Mouse (Mus musculus): ENCODE measurements around the gene Kansl3.

The Kansl3 gene

DNA sequence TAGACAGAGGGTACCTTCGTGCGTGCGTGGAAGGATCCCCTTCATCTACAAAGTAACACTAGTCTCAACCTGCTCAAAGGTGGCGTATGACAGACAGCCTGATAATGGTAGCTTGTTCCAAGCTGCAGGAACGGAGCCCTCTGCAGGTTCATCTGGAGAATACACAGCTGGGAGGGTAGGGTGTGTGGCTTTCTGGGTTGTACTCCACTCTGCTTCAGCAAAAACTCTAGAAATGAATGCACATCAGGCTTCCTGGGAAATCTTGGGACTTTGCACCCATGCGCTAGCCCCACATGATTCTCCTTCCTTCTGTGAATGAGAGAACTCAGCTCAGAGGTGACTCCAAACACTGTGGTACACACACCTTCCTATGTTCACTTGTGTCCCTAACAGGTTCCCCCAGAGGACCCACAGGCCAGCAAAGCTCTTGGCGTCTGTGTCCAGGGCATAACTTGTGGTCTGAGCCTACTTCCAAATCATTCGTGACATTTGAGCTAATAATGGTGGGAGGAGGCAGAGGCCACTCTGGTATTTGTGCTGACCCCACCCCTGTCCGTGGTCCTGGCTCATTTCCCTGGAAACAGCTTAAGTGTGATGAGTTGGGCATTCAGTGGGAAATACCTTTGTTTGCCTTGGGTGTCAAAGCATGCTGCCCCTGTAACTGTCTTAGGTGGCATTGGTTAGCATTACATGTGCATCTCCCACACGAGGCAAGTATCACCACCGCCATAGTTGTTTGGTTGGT lies 47.0 kb downstream of the Kansl3 start:
- DNase-seq (ENCODE audit: low spot score): no peak

GRCm38 (mm10) chr1:36321164-36321563 lies 47.8 kb downstream of the Kansl3 start:
- DNase-seq (ENCODE audit: low spot score): no peak

GRCm38 (mm10) chr1:36315776-36316100 lies 53.2 kb downstream of the Kansl3 start:
- DNase-seq (ENCODE audit: low spot score): no peak

GRCm38 (mm10) chr1:36314959-36315775 lies 53.8 kb downstream of the Kansl3 start:
- DNase-seq (ENCODE audit: low spot score): no peak

GRCm38 (mm10) chr1:36309498-36309901 lies 59.5 kb downstream of the Kansl3 start:
- DNase-seq (ENCODE audit: low spot score): peak; percentile 31

- DNase-seq (ENCODE audit: low spot score): no peak
These were observed 60.0 kb downstream of the Kansl3 start for GRCm38 (mm10) chr1:36308966-36309475.

DNA sequence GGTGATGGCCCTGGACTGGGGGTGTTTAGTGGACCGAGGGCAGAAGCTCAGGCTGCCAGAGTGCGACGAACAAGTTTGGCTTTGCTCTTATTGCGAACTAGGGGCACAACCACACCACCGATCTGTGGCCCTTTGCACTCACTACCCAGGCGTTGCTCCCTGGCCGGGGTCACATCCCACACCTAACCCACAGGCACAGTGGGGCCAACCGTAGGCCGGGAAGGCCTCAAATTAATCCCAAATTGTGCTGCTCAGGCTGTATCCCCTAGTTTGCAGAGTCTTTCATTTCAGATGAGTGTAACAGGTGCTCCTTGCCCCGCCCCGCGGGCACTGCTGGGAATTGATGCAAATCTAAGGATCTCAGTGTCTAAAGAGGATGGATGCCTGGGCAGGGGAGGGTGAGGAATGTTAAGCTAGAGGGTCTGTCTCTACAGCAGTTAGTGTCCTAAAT lies 60.5 kb downstream of the Kansl3 start:
- peak; percentile 27 for DNase-seq (ENCODE audit: low spot score)

DNA sequence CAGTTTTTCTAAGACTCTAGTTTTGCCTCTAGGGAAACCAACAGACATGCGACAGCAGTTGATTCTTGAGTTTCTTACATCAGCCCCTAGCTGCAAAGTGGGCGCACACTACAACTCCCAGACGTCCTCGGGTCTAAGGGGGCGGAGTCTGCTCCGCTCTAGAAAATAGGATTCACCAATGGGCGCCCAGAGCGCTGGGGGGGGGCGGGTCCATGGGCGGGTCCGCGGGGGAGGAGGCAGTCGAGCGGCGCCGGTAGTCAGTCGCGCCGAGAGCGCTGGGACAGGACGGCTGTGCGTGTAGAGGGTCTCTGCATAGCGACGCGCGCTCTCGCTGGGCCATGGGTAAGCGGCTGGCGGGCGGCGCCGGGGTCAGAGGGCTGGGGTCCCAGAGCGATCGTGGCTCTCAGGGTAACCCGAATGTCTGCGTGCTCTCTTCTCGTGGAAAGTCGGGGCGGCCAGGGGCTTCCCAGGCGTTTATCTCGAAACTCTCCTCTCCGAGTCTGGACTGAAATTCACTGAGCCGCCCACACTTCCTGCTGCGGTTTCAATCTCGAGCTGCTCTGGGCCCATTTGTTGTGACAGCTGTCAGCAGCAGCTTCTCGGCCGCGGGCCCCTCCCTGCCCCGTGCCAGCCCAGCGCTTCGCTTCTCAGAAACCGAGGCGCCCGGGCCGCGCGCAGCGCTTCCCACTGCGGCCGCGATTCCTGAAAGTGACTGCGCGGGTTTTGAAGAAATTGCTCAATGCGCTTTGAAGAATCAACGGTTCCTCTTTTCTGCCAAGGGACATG lies 61.3 kb downstream of the Kansl3 start, which contains the start of gene Arid5a:
Arid5a (plus strand) TSS at position 239 of the 786 bp plus-strand sequence.
- peak; percentile 76 for DNase-seq (ENCODE audit: low spot score)

DNA sequence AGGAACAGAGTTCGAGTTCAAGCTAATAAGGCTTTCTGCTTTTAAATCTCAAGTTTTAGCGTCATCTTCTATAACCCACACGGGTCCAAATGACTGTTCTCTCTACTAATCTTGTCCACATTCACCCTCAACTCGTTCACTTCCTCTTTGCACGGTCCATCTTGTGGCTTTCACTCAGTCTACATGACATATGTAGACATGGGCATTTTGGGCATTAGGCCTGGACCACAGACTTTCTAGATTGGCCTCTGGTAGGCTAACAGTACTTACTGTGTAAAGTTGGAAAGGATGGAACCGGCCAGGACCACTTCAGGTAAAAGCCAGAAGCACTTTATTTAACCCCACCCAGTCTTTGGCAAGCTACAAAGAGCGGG lies 61.9 kb downstream of the Kansl3 start:
- DNase-seq (ENCODE audit: low spot score): no peak

GRCm38 (mm10) chr1:36306120-36306519 lies 62.9 kb downstream of the Kansl3 start:
- no peak for DNase-seq (ENCODE audit: low spot score)

DNA sequence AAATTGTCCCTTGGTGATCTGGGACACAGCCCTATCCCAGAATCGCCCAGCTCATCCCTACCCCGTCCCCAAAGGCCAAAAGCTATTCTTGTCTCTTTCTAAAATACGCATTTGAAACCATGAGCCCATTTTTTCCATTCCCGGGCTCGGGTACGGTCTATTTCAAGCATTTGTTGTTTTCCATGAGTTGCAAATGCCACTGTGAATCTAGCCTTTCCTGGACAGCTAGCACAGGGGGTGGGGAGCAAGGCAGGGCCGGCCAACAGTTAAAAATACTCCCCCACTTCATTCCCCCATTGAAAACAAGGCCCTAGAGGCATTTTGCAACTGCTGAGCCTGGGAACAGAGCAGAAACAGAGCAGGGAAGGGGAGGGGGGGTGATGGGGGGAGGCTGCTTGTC lies 64.2 kb downstream of the Kansl3 start:
- DNase-seq (ENCODE audit: low spot score): no peak

GRCm38 (mm10) chr1:36303381-36304320 lies 65.3 kb downstream of the Kansl3 start:
- DNase-seq (ENCODE audit: low spot score): no peak

DNA sequence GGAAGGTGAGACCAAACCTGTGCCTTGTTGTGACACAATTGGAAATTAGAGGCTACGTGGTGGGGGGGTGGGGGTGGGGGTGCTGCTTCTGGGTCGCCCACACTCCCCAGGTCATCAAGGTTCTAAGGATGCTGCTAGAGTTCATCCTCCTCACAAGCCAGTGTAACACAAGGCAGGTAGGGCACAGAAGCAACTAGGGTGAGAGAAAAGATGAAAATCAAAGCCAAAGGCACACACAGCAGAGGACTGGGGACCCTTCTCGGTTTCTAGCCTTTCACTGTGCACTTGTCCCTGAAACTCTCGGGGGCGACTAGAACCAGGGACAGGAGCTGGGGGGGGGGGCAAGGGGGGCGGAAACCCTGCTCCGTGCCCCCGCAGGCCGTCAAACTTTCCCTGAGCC lies 66.0 kb downstream of the Kansl3 start:
- DNase-seq (ENCODE audit: low spot score): no peak

GRCm38 (mm10) chr1:36302273-36302672 lies 66.7 kb downstream of the Kansl3 start:
- DNase-seq (ENCODE audit: low spot score): no peak

DNA sequence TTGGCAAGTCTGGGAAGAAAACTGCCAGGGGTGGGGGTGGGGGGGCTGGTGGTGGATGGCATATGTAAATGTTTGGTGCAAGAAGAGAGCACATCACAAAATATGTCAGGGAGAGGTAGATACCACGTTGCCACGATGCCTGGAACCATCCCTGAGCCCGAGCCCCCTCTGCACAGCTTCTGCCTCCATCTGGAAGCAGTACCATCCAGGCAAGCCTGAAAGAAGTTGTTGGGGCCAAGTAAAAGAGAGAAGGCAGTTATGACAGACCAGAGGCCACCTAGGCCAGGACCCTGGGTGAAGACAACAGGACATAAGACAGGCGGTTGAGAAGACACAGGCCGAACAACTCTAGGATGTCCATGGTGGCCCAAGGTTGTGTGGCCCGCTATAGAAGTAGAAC lies 68.5 kb downstream of the Kansl3 start:
- DNase-seq (ENCODE audit: low spot score): no peak

- no peak for DNase-seq (ENCODE audit: low spot score)
These were observed 69.3 kb downstream of the Kansl3 start for GRCm38 (mm10) chr1:36299676-36300075.

DNA sequence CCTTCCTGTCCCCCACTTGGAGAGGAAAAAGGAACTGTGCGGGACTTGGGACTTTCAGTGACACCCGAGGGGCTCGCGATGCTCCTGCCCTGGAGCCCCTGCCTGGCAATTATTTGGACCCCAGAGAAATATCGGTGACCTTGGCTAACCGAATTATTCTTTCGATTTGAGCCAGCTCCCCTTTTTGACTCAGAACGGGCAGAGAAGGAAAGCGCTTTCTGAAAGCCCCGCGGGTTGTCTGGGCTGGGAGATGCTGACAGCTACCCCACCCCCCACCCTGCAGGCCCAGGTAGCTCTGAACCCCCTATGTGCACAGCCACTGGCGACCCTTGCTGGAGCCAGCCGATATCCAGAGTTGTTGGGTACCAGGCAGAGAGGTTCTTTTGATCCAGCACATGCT lies 69.9 kb downstream of the Kansl3 start:
- no peak for DNase-seq (ENCODE audit: low spot score)

DNA sequence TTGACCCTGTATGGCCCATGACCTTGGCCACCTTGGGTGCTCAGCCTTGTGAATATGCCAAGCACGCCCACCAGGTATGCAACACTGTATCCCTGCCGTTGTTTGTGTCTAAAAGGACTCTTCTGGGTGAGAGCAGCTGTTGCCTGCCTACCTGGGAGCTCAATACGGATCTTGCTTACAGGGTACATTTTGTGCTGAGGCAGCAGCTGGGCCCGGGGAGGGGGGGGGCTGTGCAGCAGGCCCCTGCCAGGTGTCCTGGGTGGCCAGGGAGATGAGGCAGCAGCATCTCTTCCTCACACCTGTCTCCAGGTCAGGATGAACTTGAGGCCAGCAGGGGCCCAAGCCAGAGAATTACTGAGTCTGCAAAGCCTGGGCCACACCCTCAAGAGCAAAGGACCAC lies 70.9 kb downstream of the Kansl3 start:
- no peak for DNase-seq (ENCODE audit: low spot score)

DNA sequence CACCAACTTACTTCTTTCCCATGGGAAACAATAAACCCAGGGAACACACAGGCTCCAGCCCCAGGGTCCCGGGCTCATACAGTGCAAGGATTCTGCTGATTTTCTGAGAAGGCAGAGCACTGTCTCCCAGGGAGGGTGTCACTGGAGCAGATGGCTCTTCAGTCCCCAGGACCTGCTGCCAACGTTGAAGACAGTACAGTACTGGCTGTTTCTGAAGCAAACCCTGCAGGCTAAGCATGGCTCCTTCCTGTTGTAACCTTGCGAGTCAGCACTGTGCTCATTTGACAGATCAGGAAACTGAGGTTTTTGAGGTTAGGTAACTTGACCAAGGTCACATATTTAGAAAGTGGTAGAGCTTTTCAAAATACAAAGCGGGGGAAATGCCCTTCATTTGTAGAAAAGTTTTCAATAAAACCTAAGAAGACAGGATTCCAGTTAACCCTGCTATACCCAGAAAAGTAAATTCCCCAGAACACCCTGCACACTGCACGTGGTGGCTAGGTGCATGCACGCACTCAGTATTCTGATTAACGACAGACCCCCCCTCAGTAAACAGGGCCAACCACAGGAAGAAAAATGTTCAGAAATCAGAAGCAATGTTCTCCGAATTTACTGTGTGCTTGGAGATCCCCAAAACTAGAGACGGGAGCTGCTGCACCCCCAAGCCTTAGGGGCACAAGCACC lies 72.4 kb downstream of the Kansl3 start:
- DNase-seq (ENCODE audit: low spot score): no peak

DNA sequence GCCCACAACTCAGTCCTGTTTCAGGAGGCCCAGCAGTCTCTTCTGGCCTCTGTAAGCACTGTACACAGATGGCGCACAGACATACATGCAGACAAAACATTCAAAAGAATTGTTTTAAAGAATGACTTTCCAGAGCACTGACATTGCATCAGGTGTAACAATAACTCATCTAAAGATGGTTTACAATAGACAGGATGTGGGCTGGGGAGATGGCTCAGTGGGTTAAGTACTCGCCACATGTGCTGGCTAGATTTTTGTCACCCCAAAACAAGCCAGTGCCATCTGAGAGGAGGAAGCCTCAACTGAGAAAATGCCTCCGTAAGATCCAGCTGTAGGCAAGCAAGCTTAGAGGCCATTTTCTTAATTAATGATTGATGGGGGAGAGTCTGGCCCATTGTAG lies 74.6 kb downstream of the Kansl3 start:
- no peak for DNase-seq (ENCODE audit: low spot score)

DNA sequence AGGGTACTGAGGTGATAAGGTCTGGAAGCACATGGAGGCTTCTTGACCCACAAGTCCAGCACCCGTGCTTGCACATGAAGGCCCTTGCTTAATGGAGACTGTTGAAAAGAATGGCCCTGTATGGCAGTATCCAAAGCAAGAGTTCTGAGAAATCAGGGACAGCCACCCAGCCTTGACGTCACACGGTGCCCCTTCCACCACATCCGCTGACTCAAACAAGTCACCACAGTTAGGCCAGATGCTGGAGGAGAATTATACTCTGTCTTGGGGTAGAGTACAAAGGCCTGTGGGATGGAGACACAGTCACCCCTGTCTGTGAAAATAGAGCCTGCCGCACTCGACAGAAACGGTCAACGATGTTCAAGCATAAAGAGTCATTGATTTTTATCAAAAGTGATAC lies 75.5 kb downstream of the Kansl3 start:
- DNase-seq (ENCODE audit: low spot score): no peak

All from spleen, adult 12 weeks (tissue).